Mouse (Mus musculus): ENCODE measurements around the gene 6430550D23Rik.

6430550D23Rik gene

GRCm38 (mm10) chr2:156007888-156008532 lies at the start of gene 6430550D23Rik, which contains the start of gene Ergic3:
6430550D23Rik (minus strand) TSS chr2:156007977.
Ergic3 (plus strand) TSS chr2:156008045.
- DNase-seq: peak; percentile 100

- no peak for DNase-seq
Observed at GRCm38 (mm10) chr2:156052816-156053215, 45.0 kb upstream of the 6430550D23Rik start, which contains the start of gene Fer1l4. Fer1l4 (minus strand) TSS chr2:156052947.

- DNase-seq: no peak
Observed at GRCm38 (mm10) chr2:156047929-156048328, 40.2 kb upstream of the 6430550D23Rik start.

GRCm38 (mm10) chr2:156042903-156043302 lies 35.1 kb upstream of the 6430550D23Rik start:
- no peak for DNase-seq

GRCm38 (mm10) chr2:156039390-156039789 lies 31.6 kb upstream of the 6430550D23Rik start:
- no peak for DNase-seq

- DNase-seq: peak in 1 of 2 experiments; percentile 19
Observed at GRCm38 (mm10) chr2:156025482-156025881, 17.7 kb upstream of the 6430550D23Rik start.

GRCm38 (mm10) chr2:156021765-156022164 lies 14.0 kb upstream of the 6430550D23Rik start:
- DNase-seq: no peak

DNA sequence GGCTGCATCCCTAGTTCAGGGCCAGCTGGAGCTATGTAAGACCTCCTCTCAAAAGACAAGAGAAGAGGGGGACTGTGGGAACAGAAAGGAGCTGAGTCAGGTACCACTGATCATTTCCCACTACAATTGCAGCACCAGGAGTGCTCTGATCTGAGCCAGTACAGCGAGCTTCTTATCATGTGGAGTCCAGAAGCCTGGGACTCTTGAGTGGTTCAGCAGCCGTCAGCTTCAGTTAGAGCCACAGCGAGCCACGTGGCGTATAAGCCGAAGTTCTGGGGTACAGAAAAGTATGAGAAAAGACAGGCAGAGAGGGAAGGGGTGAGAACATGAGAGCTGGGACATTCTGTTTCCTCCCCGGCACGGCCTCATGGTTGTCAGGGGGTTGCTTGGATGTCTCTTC lies 13.4 kb upstream of the 6430550D23Rik start:
- no peak for DNase-seq

GRCm38 (mm10) chr2:156018106-156018505 lies 10.3 kb upstream of the 6430550D23Rik start:
- DNase-seq: no peak

DNA sequence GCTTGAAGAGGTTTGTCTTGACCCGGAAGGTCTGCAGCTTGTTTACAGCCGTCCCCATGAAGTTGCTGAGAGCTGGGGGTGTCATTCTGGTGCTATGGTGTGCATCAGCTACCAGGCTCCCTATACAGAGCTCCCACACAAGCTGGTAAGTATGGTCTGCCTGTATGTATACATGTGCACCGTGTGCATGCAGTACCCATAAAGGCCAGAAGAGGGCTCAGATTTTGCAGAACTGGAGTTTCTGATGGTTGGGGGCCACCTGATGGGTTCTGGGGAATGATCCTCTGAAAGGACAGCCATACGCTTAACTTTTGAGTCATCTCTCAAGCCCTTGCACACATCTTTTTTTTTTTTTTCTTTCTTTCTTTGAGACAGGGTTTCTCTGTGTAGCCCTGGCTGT lies 2.4 kb downstream of the 6430550D23Rik start:
- no peak for DNase-seq

- DNase-seq: peak; percentile 78 to 83
Observed at GRCm38 (mm10) chr2:155991863-155992321, 15.9 kb downstream of the 6430550D23Rik start.

GRCm38 (mm10) chr2:155991151-155991550 lies 16.6 kb downstream of the 6430550D23Rik start:
- DNase-seq: no peak

- no peak for DNase-seq
Observed at GRCm38 (mm10) chr2:155989085-155989484, 18.7 kb downstream of the 6430550D23Rik start.

GRCm38 (mm10) chr2:155987131-155987530 lies 20.6 kb downstream of the 6430550D23Rik start:
- DNase-seq: no peak

DNA sequence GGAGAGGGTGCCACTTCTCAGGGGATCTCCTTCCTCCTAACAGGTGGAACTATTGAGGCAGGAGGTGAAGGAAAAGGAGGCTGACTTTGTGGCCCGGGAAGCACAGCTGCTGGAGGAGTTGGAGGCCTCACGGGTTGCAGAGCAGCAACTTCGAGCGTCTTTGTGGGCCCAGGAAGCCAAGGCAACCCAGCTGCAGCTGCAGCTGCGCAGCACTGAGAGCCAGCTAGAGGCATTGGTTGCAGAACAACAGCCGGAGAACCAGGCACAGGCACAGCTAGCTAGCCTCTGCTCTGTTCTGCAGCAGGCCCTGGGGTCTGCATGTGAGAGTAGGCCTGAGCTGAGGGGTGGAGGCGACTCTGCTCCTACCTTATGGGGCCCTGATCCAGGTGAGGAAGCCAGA lies 22.0 kb downstream of the 6430550D23Rik start:
- DNase-seq: no peak

DNA sequence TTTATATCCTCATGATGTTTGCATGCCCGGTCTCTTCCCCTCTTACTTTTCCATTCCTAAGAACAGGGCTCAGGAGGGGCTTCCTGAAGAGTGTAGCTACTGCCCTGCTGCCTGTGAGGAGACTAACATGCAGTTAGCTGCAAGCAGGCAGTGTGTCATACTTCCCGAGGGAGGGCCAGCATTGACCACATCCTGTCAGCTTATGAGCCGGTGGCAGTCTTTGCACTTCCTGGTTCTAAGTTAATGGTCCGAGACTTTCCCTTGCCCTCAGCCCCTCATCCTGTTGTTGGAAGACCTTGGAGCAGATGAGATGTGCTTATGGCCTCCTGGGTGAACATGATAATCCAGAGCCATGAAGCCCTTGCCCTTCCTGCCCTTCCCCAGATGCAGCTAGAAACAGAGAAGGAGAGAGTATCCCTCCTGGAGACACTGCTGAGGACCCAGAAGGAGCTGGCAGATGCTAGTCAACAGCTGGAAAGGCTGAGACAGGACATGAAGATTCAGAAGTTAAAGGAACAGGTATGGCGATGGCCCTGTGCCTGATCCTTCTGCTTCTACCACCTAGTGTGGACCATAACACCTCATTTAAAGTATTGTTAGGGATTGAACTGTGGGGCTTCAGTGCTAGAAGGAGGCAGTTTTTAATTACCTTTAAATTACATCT lies 28.3 kb downstream of the 6430550D23Rik start:
- DNase-seq: peak in 1 of 2 experiments; percentile 35

- no peak for DNase-seq
Observed at GRCm38 (mm10) chr2:155974087-155974731, 33.6 kb downstream of the 6430550D23Rik start.

- DNase-seq: no peak
Observed at GRCm38 (mm10) chr2:155973348-155973747, 34.4 kb downstream of the 6430550D23Rik start.

- DNase-seq: no peak
Observed at GRCm38 (mm10) chr2:155962991-155963390, 44.8 kb downstream of the 6430550D23Rik start.

- no peak for DNase-seq
Observed at GRCm38 (mm10) chr2:155961862-155962261, 45.9 kb downstream of the 6430550D23Rik start.

DNA sequence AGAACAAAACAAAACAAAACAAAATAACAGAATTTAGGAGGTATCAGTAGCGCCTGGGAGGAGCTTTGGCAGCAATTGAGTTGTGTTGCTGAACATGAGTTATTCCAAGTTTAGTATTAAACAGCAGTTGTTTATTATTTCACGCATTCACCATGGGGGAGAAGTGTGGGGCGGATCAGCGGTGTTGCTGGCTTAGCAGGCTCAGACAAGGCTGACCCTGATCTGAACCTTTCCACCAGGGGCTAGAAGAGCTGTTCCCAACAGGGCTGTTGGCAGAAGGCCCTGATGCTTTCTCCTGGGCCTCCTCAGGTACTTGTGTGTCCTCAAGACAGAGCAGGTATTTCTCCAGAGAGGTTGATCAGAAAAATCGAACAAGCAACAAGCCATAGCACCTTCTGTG lies 47.8 kb downstream of the 6430550D23Rik start:
- peak; percentile 54 to 60 for DNase-seq

GRCm38 (mm10) chr2:155956134-155957059 lies 51.4 kb downstream of the 6430550D23Rik start, which contains the start of gene Cep250:
Cep250 (plus strand) TSS chr2:155956458.
- DNase-seq: peak; percentile 90
